Comparison of ENCODE assay signal across 9 mouse cellular contexts in genomic region chr2:29621636-29622035, GRCm38 (mm10). TPM values are rescaled to one million over a fixed set of nuclear protein-coding genes. Genes with fewer than 3 reads are reported as not detected.
A peak's percentile ranks its signal among the peaks of the same experiment; 100 is the strongest.
DNase-seq lines count a peak whose midpoint lies in the region; ATAC-seq and TF ChIP-seq lines count a peak whose summit lies in the region.
"Had no signal": no experiment of that assay in that cellular context is flagged by ENCODE, and none has a peak within 500 bp of the region (broad histone marks: within the 10 kb centered on the region; RNA-seq: fewer than 3 reads in every experiment).

No protein-coding gene starts in this region.

- ATAC-seq in forebrain, postnatal 0 days: no peak
- ATAC-seq in lung, embryonic 14.5 days (ENCODE audit: insufficient read depth): no peak
- no peak for ATAC-seq in hindbrain, embryonic 12.5 days (ENCODE audit: low FRiP score)
- ATAC-seq in liver, postnatal 0 days: no peak

- no peaks in the 10 kb centered on the region for H3K27me3 ChIP-seq in forebrain, postnatal 0 days (ENCODE audit: insufficient read depth, low read length)
- no peaks in the 10 kb centered on the region for H3K27me3 ChIP-seq in forebrain, embryonic 10.5 days (ENCODE audit: poor library complexity, severe bottlenecking)
- no peaks in the 10 kb centered on the region for H3K27me3 ChIP-seq in lung, embryonic 14.5 days (ENCODE audit: insufficient read depth, low read length)
- no peaks in the 10 kb centered on the region for H3K27me3 ChIP-seq in hindbrain, embryonic 12.5 days
- no peaks in the 10 kb centered on the region for H3K27me3 ChIP-seq in liver, postnatal 0 days (ENCODE audit: insufficient read depth, low read length)

- peaks cover 14% of the 10 kb centered on the region; the same call in 1 of the 2 replicates for H3K4me1 ChIP-seq in forebrain, postnatal 0 days (ENCODE audit: insufficient read depth)
- H3K4me1 ChIP-seq in forebrain, embryonic 10.5 days: peaks cover 46% of the 10 kb centered on the region
- H3K4me1 ChIP-seq in lung, embryonic 14.5 days (ENCODE audit: insufficient read depth): peaks cover 6% of the 10 kb centered on the region
- H3K4me1 ChIP-seq in lung, adult 2 months (ENCODE audit: control insufficient read depth, insufficient read depth, low read length): peaks cover 31% of the 10 kb centered on the region
- peaks cover 37% of the 10 kb centered on the region for H3K4me1 ChIP-seq in hindbrain, embryonic 12.5 days
- peaks cover 59% of the 10 kb centered on the region for H3K4me1 ChIP-seq in liver, postnatal 0 days (ENCODE audit: insufficient read depth)

- H3K36me3 ChIP-seq in forebrain, postnatal 0 days (ENCODE audit: insufficient read depth): peaks cover 3% of the 10 kb centered on the region; the same call in 1 of the 2 replicates
- peaks cover 20% of the 10 kb centered on the region; the same call in 1 of the 2 replicates for H3K36me3 ChIP-seq in forebrain, embryonic 10.5 days (replicated peaks)
- H3K36me3 ChIP-seq in lung, embryonic 14.5 days (ENCODE audit: insufficient read depth): no peaks in the 10 kb centered on the region
- H3K36me3 ChIP-seq in hindbrain, embryonic 12.5 days: no peaks in the 10 kb centered on the region
- no peaks in the 10 kb centered on the region for H3K36me3 ChIP-seq in liver, postnatal 0 days (replicated peaks; ENCODE audit: insufficient read depth, low read length)

- no peak overlapping the region for H3K9ac ChIP-seq in forebrain, postnatal 0 days
- peak overlapping the region; percentile 94 for H3K9ac ChIP-seq in lung, embryonic 14.5 days
- peak overlapping the region; percentile 94; the same call in 1 of the 2 replicates for H3K9ac ChIP-seq in hindbrain, embryonic 12.5 days
- no peak overlapping the region for H3K9ac ChIP-seq in liver, postnatal 0 days (replicated peaks)

- TF ChIP-seq POLR2A in lung, adult 2 months (IDR thresholded peaks at IDR 0.05; ENCODE audit: borderline replicate concordance, extremely low read depth, low read depth, low read length): no peak

- 81% methylated on average over 3 of the region's 3 CpGs for WGBS in forebrain, postnatal 0 days
- 89% methylated on average over 3 of the region's 3 CpGs for WGBS in forebrain, embryonic 10.5 days
- WGBS in lung, embryonic 14.5 days: 74% methylated on average over 3 of the region's 3 CpGs
- 62% methylated on average over 3 of the region's 3 CpGs for WGBS in lung, adult 2 months
- WGBS in hindbrain, embryonic 12.5 days: 91% methylated on average over 3 of the region's 3 CpGs
- 76% methylated on average over 3 of the region's 3 CpGs for WGBS in liver, postnatal 0 days (ENCODE audit: insufficient replicate concordance)

- no peak for TF ChIP-seq EP300 in liver, postnatal 0 days (IDR thresholded peaks at IDR 0.05; ENCODE audit: low read depth)

- no peak for TF ChIP-seq CTCF in forebrain, postnatal 0 days (IDR thresholded peaks at IDR 0.05; ENCODE audit: low read depth)
- no peak for TF ChIP-seq CTCF in lung, embryonic 14.5 days (IDR thresholded peaks at IDR 0.05; ENCODE audit: low read depth)
- TF ChIP-seq CTCF in lung, adult 2 months (IDR thresholded peaks at IDR 0.05; ENCODE audit: insufficient read depth, low read length): no peak
- TF ChIP-seq CTCF in liver, postnatal 0 days (IDR thresholded peaks at IDR 0.05; ENCODE audit: low read depth): no peak

- H3K27ac ChIP-seq in forebrain, postnatal 0 days (ENCODE audit: low read depth, low read length): no peak overlapping the region
- no peak overlapping the region for H3K27ac ChIP-seq in forebrain, embryonic 10.5 days
- H3K27ac ChIP-seq in lung, embryonic 14.5 days (ENCODE audit: low read depth): no peak overlapping the region
- no peak overlapping the region for H3K27ac ChIP-seq in hindbrain, embryonic 12.5 days
- H3K27ac ChIP-seq in liver, postnatal 0 days (ENCODE audit: low read depth): peak overlapping the region; percentile 95; the same call in 1 of the 2 replicates

- peak overlapping the region; percentile 68 for H3K4me2 ChIP-seq in forebrain, postnatal 0 days (ENCODE audit: low read depth)
- H3K4me2 ChIP-seq in lung, embryonic 14.5 days: peak overlapping the region; percentile 67
- H3K4me2 ChIP-seq in hindbrain, embryonic 12.5 days (replicated peaks): peak overlapping the region; percentile 89; the same call in 1 of the 2 replicates
- H3K4me2 ChIP-seq in liver, postnatal 0 days (ENCODE audit: low read depth, low read length): no peak overlapping the region

- no peaks in the 10 kb centered on the region for H3K9me3 ChIP-seq in forebrain, postnatal 0 days (ENCODE audit: low read length)
- no peaks in the 10 kb centered on the region for H3K9me3 ChIP-seq in forebrain, embryonic 10.5 days
- no peaks in the 10 kb centered on the region for H3K9me3 ChIP-seq in lung, embryonic 14.5 days (ENCODE audit: low read depth, low read length)
- H3K9me3 ChIP-seq in hindbrain, embryonic 12.5 days (replicated peaks): no peaks in the 10 kb centered on the region
- H3K9me3 ChIP-seq in liver, postnatal 0 days (ENCODE audit: low read length): no peaks in the 10 kb centered on the region

- H3K4me3 ChIP-seq in forebrain, postnatal 0 days (ENCODE audit: low read depth, low read length): no peak overlapping the region
- no peak overlapping the region for H3K4me3 ChIP-seq in forebrain, embryonic 10.5 days
- H3K4me3 ChIP-seq in lung, embryonic 14.5 days (ENCODE audit: low read depth, low read length): no peak overlapping the region
- no peak overlapping the region for H3K4me3 ChIP-seq in lung, adult 2 months (replicated peaks; ENCODE audit: extremely low read depth, low read depth, low read length)
- H3K4me3 ChIP-seq in hindbrain, embryonic 12.5 days: no peak overlapping the region
- H3K4me3 ChIP-seq in liver, postnatal 0 days (ENCODE audit: low read depth, low read length): no peak overlapping the region

- no peak for DNase-seq in forebrain, postnatal 0 days
- DNase-seq in forebrain, embryonic 10.5 days (ENCODE audit: extremely low spot score, low spot score): no peak
- no peak for DNase-seq in lung, embryonic 14.5 days
- DNase-seq in lung, adult 2 months: no peak
- no peak for DNase-seq in liver, postnatal 0 days
- DNase-seq in layer of hippocampus, adult 9-11 months: no peak
- no peak for DNase-seq in adrenal gland, postnatal 14 days
- DNase-seq: lung, postnatal 14 days had no signal

RNA-seq across cellular contexts. Expression of gene Rapgef1, which starts 2.1 kb away (rescaled TPM):
- 81.9 and 99.1 TPM in 2 replicates for total RNA-seq in forebrain, postnatal 0 days (2014; rRNA removed)
- polyA plus RNA-seq in forebrain, postnatal 0 days (2015; fragmentation: Nextera tagmentation; extraction: Ambion mirVana): 17.9 and 19.4 TPM in 2 replicates
- 15.9 and 17.2 TPM in 2 replicates for polyA plus RNA-seq in forebrain, embryonic 10.5 days (2016; fragmentation: Nextera tagmentation; extraction: Ambion mirVana)
- polyA plus RNA-seq in lung, embryonic 14.5 days (2014; fragmentation: Nextera tagmentation; extraction: Ambion mirVana): 18.3 and 20.5 TPM in 2 replicates
- polyA plus RNA-seq in lung, adult 2 months (2012; rRNA removed): 52.4 and 65.2 TPM in 2 replicates
- polyA plus RNA-seq in hindbrain, embryonic 12.5 days (2016; fragmentation: Nextera tagmentation; extraction: Ambion mirVana): 22.7 and 24.7 TPM in 2 replicates
- polyA plus RNA-seq in liver, postnatal 0 days (2015; fragmentation: Nextera tagmentation; extraction: Ambion mirVana): 4.8 and 5.1 TPM in 2 replicates
- total RNA-seq in adrenal gland, postnatal 14 days (2021): 57.3 and 61.2 TPM in 2 replicates

Comparison
In these comparisons a context has a peak if more than half of its experiments do, and no peak if none do; other contexts are left out.
1. H3K9ac ChIP-seq: peak in lung, embryonic 14.5 days (single experiment) and hindbrain, embryonic 12.5 days (single experiment); none in forebrain, postnatal 0 days (single experiment) and liver, postnatal 0 days (single experiment).